Mouse (Mus musculus) ES-Bruce4 (cell line): ENCODE measurements around the gene Folr1. TPM values are rescaled to one million over a fixed set of nuclear protein-coding genes. Genes with fewer than 3 reads are reported as not detected.

Experiments used
- H3K27ac ChIP-seq: 2 replicates; pipeline ENCODE4 v1.5.1; 2012; ENCODE audit warnings: low read length, inconsistent platforms; ENCODE audit not compliant: insufficient read depth
- H3K27me3 ChIP-seq: 2 replicates; pipeline ENCODE4 v1.6.1; 2012; ENCODE audit warnings: mild to moderate bottlenecking, low read length, inconsistent platforms; ENCODE audit not compliant: control insufficient read depth, poor library complexity, insufficient read depth, severe bottlenecking
- H3K36me3 ChIP-seq: 2 replicates; pipeline ENCODE4 v1.6.1; 2012; ENCODE audit warnings: inconsistent platforms, mild to moderate bottlenecking, low read length, moderate library complexity; ENCODE audit not compliant: control insufficient read depth, poor library complexity, insufficient read depth, severe bottlenecking
- H3K4me1 ChIP-seq: one replicate; pipeline ENCODE4 v1.8.1; 2011; ENCODE audit warnings: low read length; ENCODE audit not compliant: control insufficient read depth, insufficient read depth
- H3K4me3 ChIP-seq: 2 replicates; pipeline ENCODE4 v1.5.1; 2011; ENCODE audit warnings: low read depth, mild to moderate bottlenecking, low read length
- H3K9ac ChIP-seq: 2 replicates; pipeline ENCODE4 v1.6.1; 2012; ENCODE audit warnings: low read depth, mild to moderate bottlenecking, inconsistent platforms; ENCODE audit not compliant: poor library complexity, severe bottlenecking
- H3K9me3 ChIP-seq: replicated peaks from 2 replicates; pipeline ENCODE4 v1.6.1; 2012; ENCODE audit warnings: mild to moderate bottlenecking, low read length, inconsistent platforms; ENCODE audit not compliant: control insufficient read depth, poor library complexity, insufficient read depth, severe bottlenecking
- CTCF ChIP-seq: IDR thresholded peaks from one replicate; pipeline ENCODE4 v1.8.1; 2011; ENCODE audit warnings: low read depth, low read length
- EP300 ChIP-seq: IDR thresholded peaks from 2 replicates; pipeline ENCODE4 v1.6.1; 2011; ENCODE audit warnings: low read depth, low read length; ENCODE audit not compliant: insufficient read depth
- POLR2A ChIP-seq: IDR thresholded peaks from one replicate; pipeline ENCODE4 v1.8.1; 2011; ENCODE audit warnings: low read length; ENCODE audit not compliant: insufficient read depth
- polyA plus RNA-seq: library from polyadenylated mRNA; stranded (reverse); fragments of >200 nt; gene quantifications from 2 replicates; pipeline ENCODE4 v1.2.4, GENCODE M21; 2011; ENCODE audit warnings: low read depth; ENCODE audit not compliant: missing spikeins, insufficient read depth, insufficient read length

The Folr1 gene
- polyA plus RNA-seq, 1 experiment, result 54.6 TPM

DNA sequence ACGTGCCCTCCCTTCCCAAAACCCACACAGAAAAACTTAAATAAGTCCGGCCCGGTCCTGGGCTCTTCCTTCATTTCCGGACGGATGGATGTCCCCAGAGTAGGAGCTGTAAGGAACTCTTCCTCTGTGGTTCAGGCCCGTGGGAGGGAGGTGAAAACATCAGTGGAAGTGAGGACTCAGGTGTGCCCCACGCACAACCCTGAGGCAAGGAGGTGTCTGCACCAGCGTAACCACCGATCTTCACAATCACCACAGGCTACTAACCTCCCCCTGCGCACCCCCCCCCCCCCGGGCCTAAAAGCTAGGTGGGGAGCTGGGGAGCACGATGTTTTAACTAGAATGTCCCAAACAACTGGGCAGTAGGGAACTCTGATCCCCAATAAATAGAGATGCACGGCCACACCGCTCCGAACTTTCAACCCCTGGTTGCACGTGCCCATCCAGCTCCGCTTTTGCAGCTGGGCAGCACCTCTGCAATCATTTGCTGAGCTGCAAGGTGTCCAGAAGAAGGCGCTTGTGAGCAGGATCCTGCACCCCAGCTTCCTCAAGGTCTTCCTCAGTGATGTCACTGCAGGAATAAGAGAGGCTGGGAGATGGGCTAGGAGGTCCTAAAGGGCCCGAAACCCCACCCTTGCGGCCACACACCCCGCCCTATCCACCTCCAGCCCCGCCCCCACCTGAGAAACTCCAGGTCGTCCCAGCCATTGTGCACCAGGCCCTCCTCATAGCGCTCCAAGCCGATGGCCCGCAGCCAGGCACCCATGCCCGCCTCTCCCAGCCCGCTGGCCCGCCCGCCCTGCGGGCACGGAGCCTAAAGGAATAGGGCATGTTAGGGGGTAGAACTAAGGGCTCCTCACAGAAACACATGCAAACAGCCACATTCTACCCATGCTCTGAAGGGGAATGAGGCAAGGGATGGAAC is 47.5 kb downstream of the Folr1 start:
- Histone ChIP-seq H3K9ac (peak overlapping the region; percentile 86), H3K27ac (peak overlapping the region; percentile 71), H3K4me3 (peak overlapping the region; percentile 10), H3K9me3 (no peaks in the 10 kb centered on the region), H3K27me3 (no peaks in the 10 kb centered on the region; the same call in 1 of the 2 replicates), H3K4me1 (peaks cover 2% of the 10 kb centered on the region), H3K36me3 (peaks cover 33% of the 10 kb centered on the region)
- TF ChIP-seq CTCF (peak; percentile 77), EP300 (peak; percentile 36; the same call in 1 of the 2 replicates), POLR2A (no peak)

DNA sequence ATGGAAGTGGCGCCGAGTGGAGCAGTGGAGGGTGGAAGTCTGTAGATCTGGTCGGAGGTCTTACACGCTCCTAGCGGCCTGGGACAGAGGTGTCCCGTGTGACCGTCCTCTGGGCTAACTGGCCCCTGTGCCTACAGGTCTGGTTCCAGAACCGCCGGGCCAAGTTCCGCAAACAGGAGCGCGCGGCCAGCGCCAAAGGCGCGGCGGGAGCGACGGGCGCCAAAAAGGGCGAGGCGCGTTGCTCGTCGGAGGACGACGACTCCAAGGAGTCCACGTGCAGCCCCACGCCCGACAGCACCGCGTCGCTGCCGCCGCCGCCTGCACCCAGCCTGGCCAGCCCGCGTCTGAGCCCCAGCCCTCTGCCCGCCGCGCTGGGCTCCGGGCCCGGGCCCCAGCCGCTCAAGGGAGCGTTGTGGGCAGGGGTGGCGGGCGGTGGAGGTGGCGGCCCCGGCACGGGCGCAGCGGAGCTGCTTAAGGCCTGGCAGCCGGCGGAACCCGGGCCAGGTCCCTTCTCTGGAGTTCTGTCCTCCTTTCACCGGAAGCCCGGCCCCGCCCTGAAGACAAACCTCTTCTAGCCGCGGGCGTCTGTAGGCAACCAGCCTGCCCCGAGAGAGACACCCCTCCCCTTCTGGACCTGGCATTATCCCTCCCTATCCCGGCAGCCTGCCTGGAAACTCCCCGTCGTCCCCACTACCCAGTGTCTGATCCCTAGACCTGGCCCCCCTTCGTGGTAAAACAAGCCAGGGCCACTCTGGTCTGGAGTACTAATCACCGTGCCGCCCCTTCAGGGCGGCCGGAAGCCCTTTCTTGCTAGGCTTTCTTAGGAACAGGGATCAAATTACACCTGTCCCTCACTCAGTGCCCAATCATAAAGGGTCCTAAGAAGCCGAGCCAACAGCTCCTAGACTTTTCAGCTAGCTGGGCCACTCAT is 48.8 kb downstream of the Folr1 start:
- peaks cover 22% of the 10 kb centered on the region for H3K36me3 ChIP-seq
- no peaks in the 10 kb centered on the region for H3K9me3 ChIP-seq
- TF ChIP-seq CTCF, result no peak
- H3K4me3 ChIP-seq, result peak overlapping the region; percentile 43
- peak overlapping the region; percentile 78 for H3K27ac ChIP-seq
- H3K27me3 ChIP-seq, result no peaks in the 10 kb centered on the region; the same call in 1 of the 2 replicates
- H3K9ac ChIP-seq, result peak overlapping the region; percentile 86
- H3K4me1 ChIP-seq, result peaks cover 3% of the 10 kb centered on the region

DNA sequence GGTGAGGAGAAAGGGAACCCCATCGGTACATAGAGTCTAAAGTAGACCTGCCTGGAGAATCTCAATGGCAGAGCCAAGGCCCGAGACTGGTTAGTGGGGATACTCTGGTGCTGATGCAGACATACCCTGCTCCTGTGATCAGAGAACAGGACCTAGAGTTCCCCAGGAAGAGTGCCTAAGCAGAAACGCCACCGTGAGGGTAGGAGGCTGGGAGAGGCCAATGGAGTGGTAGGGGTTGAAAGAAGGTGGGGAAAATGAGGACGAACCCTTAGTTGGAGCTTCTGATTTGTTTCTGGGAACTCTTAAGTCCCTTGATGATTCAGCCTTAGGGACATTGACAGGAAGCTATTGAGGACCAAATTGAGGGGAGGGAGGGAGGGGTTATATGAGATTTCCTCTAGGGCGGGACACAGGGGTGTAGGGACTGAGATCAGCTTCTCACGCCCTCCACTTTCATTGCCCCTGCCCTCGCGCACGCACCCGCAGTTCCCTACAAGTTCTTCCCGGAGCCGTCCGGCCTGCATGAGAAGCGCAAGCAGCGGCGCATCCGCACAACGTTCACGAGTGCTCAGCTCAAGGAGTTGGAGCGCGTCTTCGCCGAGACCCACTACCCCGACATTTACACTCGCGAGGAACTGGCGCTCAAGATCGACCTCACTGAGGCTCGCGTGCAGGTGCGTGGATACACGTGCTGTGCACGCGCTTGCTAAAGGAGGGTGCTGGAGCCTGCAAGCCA is 50.1 kb downstream of the Folr1 start:
- Histone ChIP-seq H3K27ac (no peak overlapping the region), H3K9me3 (no peaks in the 10 kb centered on the region), H3K4me1 (peaks cover 3% of the 10 kb centered on the region), H3K36me3 (peaks cover 10% of the 10 kb centered on the region), H3K27me3 (no peaks in the 10 kb centered on the region; the same call in 1 of the 2 replicates), H3K9ac (peak overlapping the region; percentile 86), H3K4me3 (peak overlapping the region; percentile 43)
- no peak for TF ChIP-seq CTCF
- 0 out of 2 replicates have a peak, but pooled peaks have one; percentile 26 for TF ChIP-seq EP300
- no peak for TF ChIP-seq POLR2A

DNA sequence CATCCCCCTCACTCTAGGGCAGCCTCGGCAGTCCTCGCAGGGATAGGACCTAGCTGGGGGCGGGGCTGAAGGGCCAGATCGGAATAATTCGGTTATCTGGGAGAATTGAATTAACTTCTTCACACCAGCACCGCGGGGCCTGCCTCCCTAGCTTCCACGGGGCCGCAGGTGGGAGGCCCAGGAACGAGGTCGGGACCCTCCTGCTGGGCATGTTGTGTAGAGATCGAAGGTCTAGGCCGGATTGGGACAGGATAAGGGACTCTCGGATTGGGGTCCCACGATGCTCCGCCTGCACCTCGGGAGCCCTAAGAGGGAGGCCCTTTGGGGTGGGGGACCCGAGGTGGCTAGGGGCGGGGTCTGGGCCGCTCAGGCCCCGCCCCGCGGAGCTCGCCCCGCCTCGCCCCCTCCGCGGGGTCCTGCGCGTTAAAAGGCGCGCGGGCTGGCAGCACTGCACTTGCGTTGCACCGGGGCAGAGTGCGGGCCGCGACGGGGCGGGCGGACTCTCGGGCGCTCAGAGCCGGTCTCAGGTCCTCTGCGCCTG is 52.7 kb downstream of the Folr1 start, which contains the start of gene Phox2a:
Gene Phox2a (plus strand): TSS at position 453 of the 541 bp plus-strand sequence.
- H3K36me3 ChIP-seq, result no peaks in the 10 kb centered on the region
- peak within 1 kb of the TSS; percentile 86 for H3K9ac ChIP-seq
- no peak for TF ChIP-seq EP300
- peaks cover 3% of the 10 kb centered on the region for H3K4me1 ChIP-seq
- no peak within 1 kb of the TSS for H3K27ac ChIP-seq
- no peaks in the 10 kb centered on the region; the same call in 1 of the 2 replicates for H3K27me3 ChIP-seq
- peak within 1 kb of the TSS; percentile 68 for H3K4me3 ChIP-seq
- H3K9me3 ChIP-seq, result no peaks in the 10 kb centered on the region

Other genes with a start within 250 kb of the Folr1 start
- 55.0 and 58.9 TPM in 2 replicates for gene Clpb, start 207.2 kb downstream of the Folr1 start, polyA plus RNA-seq
- gene Phox2a, start 52.5 kb downstream of the Folr1 start, polyA plus RNA-seq, result 6.5 and 9.6 TPM in 2 replicates
- 64.0 and 67.9 TPM in 2 replicates for gene Inppl1, start 32.6 kb downstream of the Folr1 start, polyA plus RNA-seq
- gene Folr2, start 13.6 kb downstream of the Folr1 start, polyA plus RNA-seq, result 1.2 TPM in 2 replicates
- gene Anapc15, start 7.1 kb downstream of the Folr1 start, polyA plus RNA-seq, result 70.7 and 96.2 TPM in 2 replicates
- 80.9 and 85.9 TPM in 2 replicates for gene Lamtor1, start 35.1 kb upstream of the Folr1 start, polyA plus RNA-seq
- gene Tomt, start 35.6 kb upstream of the Folr1 start, polyA plus RNA-seq, result not detected in 2 replicates
- gene Lrrc51, start 63.1 kb upstream of the Folr1 start, polyA plus RNA-seq, result 6.7 and 7.5 TPM in 2 replicates
- gene Numa1, start 63.3 kb upstream of the Folr1 start, polyA plus RNA-seq, result 160 and 170 TPM in 2 replicates
- gene Il18bp, start 147.9 kb upstream of the Folr1 start, polyA plus RNA-seq, result 6.3 TPM in 2 replicates
- 21.9 and 27.1 TPM in 2 replicates for gene Rnf121, start 194.7 kb upstream of the Folr1 start, polyA plus RNA-seq
- 43.9 and 54.2 TPM in 2 replicates for gene Xndc1, start 194.7 kb upstream of the Folr1 start, polyA plus RNA-seq
- gene Xntrpc, start 194.9 kb upstream of the Folr1 start, polyA plus RNA-seq, result 0.76 and 1.3 TPM in 2 replicates
- not detected in 2 replicates for gene Trpc2, start 212.3 kb upstream of the Folr1 start, polyA plus RNA-seq
- 0.94 and 0.99 TPM in 2 replicates for gene Art1, start 231.0 kb upstream of the Folr1 start, polyA plus RNA-seq
- gene Art5, start 238.7 kb upstream of the Folr1 start, polyA plus RNA-seq, result 2.7 and 3.7 TPM in 2 replicates
- gene Chrna10, start 246.0 kb upstream of the Folr1 start, polyA plus RNA-seq, result not detected in 2 replicates